Mouse (Mus musculus): ENCODE measurements around the gene Inafm2. TPM values are rescaled to one million over a fixed set of nuclear protein-coding genes. Genes with fewer than 3 reads are reported as not detected.

Inafm2 gene
- polyA plus RNA-seq, 1 experiment: not detected

GRCm38 (mm10) chr2:118761358-118761757, 15.8 kb downstream of the Inafm2 start:
- 74% methylated on average over 12 of the region's 12 CpGs for WGBS
- Histone ChIP-seq H3K4me3 (ENCODE audit: insufficient read depth, low read depth, low read length) (peak overlapping the region; percentile 43), H3K27ac (ENCODE audit: insufficient read depth, low read depth, low read length) (peak overlapping the region; percentile 98), H3K4me1 (ENCODE audit: control insufficient read depth, insufficient read depth, low read length) (peaks cover 52% of the 10 kb centered on the region)
- TF ChIP-seq POLR2A (IDR thresholded peaks at IDR 0.05; ENCODE audit: insufficient read depth, low read depth, low read length): no peak
- TF ChIP-seq CTCF (IDR thresholded peaks at IDR 0.05; ENCODE audit: insufficient read depth, low read depth, low read length): peak; percentile 32; the same call in 1 of the 2 replicates

GRCm38 (mm10) chr2:118761906-118762783, 16.6 kb downstream of the Inafm2 start, which contains the start of gene Ccdc9b:
Ccdc9b (minus strand) TSS chr2:118762661.
- 1% methylated on average over 29 of the region's 29 CpGs for WGBS
- Histone ChIP-seq H3K27ac (ENCODE audit: insufficient read depth, low read depth, low read length) (peak within 1 kb of the TSS; percentile 98), H3K4me1 (ENCODE audit: control insufficient read depth, insufficient read depth, low read length) (peaks cover 50% of the 10 kb centered on the region), H3K4me3 (ENCODE audit: insufficient read depth, low read depth, low read length) (peak within 1 kb of the TSS; percentile 43)
- TF ChIP-seq CTCF (IDR thresholded peaks at IDR 0.05; ENCODE audit: insufficient read depth, low read depth, low read length): no peak
- peak; percentile 58 for TF ChIP-seq POLR2A (IDR thresholded peaks at IDR 0.05; ENCODE audit: insufficient read depth, low read depth, low read length)

DNA sequence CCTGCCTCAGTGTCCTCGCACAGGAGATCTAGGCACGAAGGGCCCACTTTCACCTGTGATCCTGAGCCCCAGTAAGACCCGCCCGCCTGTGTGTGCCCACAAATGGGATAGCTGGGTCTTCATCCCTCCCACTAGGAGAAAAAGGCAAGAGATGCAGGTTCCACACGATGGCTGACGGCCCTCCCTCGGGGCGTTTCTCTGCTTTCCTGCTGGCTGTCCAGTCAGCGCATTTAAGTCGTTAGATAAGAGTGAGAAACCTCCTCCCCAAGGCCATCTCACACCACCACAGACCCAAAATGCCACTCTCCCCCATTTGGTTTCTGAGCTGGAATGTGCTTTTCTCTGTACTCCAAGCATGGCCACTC, 17.2 kb downstream of the Inafm2 start:
- TF ChIP-seq CTCF (IDR thresholded peaks at IDR 0.05; ENCODE audit: insufficient read depth, low read depth, low read length) (no peak), POLR2A (IDR thresholded peaks at IDR 0.05; ENCODE audit: insufficient read depth, low read depth, low read length) (no peak; the same call in 1 of the 2 replicates)
- 7% methylated on average over 10 of the region's 10 CpGs for WGBS
- H3K4me3 ChIP-seq (ENCODE audit: insufficient read depth, low read depth, low read length): peak overlapping the region; percentile 43
- H3K27ac ChIP-seq (ENCODE audit: insufficient read depth, low read depth, low read length): peak overlapping the region; percentile 98
- H3K4me1 ChIP-seq (ENCODE audit: control insufficient read depth, insufficient read depth, low read length): peaks cover 50% of the 10 kb centered on the region

DNA sequence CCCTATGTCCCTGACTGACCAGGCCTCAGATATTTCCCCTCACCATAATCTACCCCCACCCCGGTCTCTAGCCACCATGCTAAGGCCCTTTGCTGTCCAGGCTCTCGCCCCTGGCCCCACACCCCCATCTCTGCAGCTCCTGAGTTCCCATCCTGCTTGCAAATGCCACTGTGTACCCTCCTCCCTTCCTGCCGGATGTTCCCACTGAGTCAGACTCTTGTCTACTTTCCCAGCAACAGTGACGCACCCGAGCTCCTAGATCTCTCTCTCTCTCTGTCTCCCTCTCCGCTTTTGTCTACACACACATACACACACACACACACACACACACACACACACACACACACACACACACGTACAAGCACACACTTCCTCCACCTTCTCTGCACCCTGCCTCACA, 17.9 kb downstream of the Inafm2 start:
- H3K4me1 ChIP-seq (ENCODE audit: control insufficient read depth, insufficient read depth, low read length): peaks cover 52% of the 10 kb centered on the region
- 36% methylated on average over 7 of the region's 7 CpGs for WGBS
- TF ChIP-seq POLR2A (IDR thresholded peaks at IDR 0.05; ENCODE audit: insufficient read depth, low read depth, low read length) (no peak), CTCF (IDR thresholded peaks at IDR 0.05; ENCODE audit: insufficient read depth, low read depth, low read length) (no peak)
- no peak overlapping the region for H3K4me3 ChIP-seq (ENCODE audit: insufficient read depth, low read depth, low read length)
- H3K27ac ChIP-seq (ENCODE audit: insufficient read depth, low read depth, low read length): peak overlapping the region; percentile 98

GRCm38 (mm10) chr2:118764094-118764831, 18.7 kb downstream of the Inafm2 start:
- Histone ChIP-seq H3K4me3 (ENCODE audit: insufficient read depth, low read depth, low read length) (no peak overlapping the region), H3K27ac (ENCODE audit: insufficient read depth, low read depth, low read length) (peak overlapping the region; percentile 32), H3K4me1 (ENCODE audit: control insufficient read depth, insufficient read depth, low read length) (peaks cover 49% of the 10 kb centered on the region)
- 19% methylated on average over 11 of the region's 11 CpGs for WGBS
- TF ChIP-seq CTCF (IDR thresholded peaks at IDR 0.05; ENCODE audit: insufficient read depth, low read depth, low read length) (peak; percentile 43; the same call in 1 of the 2 replicates), POLR2A (IDR thresholded peaks at IDR 0.05; ENCODE audit: insufficient read depth, low read depth, low read length) (no peak)

GRCm38 (mm10) chr2:118764875-118765274, 19.3 kb downstream of the Inafm2 start:
- Histone ChIP-seq H3K27ac (ENCODE audit: insufficient read depth, low read depth, low read length) (no peak overlapping the region), H3K4me1 (ENCODE audit: control insufficient read depth, insufficient read depth, low read length) (peaks cover 46% of the 10 kb centered on the region), H3K4me3 (ENCODE audit: insufficient read depth, low read depth, low read length) (no peak overlapping the region)
- 83% methylated on average over 5 of the region's 5 CpGs for WGBS
- TF ChIP-seq CTCF (IDR thresholded peaks at IDR 0.05; ENCODE audit: insufficient read depth, low read depth, low read length): no peak
- TF ChIP-seq POLR2A (IDR thresholded peaks at IDR 0.05; ENCODE audit: insufficient read depth, low read depth, low read length): no peak

DNA sequence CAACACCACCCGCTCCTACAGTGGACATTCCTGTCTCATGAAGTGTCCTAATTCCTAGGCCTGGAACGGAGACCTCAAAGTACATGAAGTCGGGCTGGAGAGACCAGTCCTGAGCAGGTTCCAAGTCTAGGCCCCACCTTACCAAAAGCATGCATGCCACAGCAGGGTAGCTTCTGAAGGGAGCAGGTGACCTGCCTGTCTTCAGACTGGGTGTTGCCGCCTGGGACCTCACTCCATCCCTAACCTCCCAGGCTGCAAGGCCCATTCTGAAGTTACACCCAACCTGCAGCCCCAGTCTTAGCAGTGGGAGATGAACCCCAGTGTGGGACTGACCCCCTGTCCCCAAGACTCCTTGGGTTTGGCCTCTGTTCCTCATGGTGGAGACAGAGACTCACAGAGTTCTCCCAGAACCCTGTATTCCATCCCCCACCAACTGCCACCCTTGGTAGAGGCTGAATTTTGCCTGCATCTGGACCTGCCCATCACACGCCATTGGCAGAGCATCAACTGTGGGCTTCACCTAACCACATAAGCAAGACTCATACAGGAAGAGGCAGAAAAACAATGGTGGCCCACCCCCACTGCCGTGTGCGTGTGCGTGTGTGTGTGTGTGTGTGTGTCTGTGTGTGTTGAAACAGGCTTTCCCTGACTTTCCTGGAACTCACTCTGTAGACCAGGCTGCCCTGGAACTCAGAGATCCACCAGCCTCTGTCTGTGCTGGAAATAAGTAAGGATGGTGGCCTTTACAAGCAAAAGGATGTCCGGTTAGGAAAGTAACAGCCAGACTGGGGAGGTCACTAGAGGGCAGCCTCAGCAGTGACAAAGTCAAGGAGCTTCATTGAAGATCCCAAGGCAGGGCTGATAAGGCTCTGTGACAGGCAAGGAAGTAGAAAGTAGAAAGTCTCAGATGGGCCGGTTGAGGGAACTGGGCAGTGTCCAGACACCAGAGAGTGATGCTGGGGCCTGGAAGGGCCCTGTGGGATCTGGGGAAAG, 20.8 kb downstream of the Inafm2 start:
- no peak overlapping the region for H3K4me3 ChIP-seq (ENCODE audit: insufficient read depth, low read depth, low read length)
- 83% methylated on average over 10 of the region's 10 CpGs for WGBS
- TF ChIP-seq POLR2A (IDR thresholded peaks at IDR 0.05; ENCODE audit: insufficient read depth, low read depth, low read length) (no peak), CTCF (IDR thresholded peaks at IDR 0.05; ENCODE audit: insufficient read depth, low read depth, low read length) (no peak)
- peaks cover 33% of the 10 kb centered on the region for H3K4me1 ChIP-seq (ENCODE audit: control insufficient read depth, insufficient read depth, low read length)
- H3K27ac ChIP-seq (ENCODE audit: insufficient read depth, low read depth, low read length): no peak overlapping the region
